Mouse (Mus musculus) left cerebral cortex, adult 8-10 months (tissue): ENCODE measurements around the gene Gm11937. TPM values are rescaled to one million over a fixed set of nuclear protein-coding genes. Genes with fewer than 3 reads are reported as not detected.

Experiments used
- DNase-seq, 2 experiments: peaks; one replicate each; pipeline ENCODE4 v3.0.0; 2022; ENCODE audit warnings: low spot score in 2 of 2
- total RNA-seq, 4 experiments: library from RNA; stranded (reverse); gene quantifications; 2 replicates each; pipeline ENCODE4 v1.2.4; 2022

The Gm11937 gene
- total RNA-seq, 4 experiments from 2014 or later = not detected

DNA sequence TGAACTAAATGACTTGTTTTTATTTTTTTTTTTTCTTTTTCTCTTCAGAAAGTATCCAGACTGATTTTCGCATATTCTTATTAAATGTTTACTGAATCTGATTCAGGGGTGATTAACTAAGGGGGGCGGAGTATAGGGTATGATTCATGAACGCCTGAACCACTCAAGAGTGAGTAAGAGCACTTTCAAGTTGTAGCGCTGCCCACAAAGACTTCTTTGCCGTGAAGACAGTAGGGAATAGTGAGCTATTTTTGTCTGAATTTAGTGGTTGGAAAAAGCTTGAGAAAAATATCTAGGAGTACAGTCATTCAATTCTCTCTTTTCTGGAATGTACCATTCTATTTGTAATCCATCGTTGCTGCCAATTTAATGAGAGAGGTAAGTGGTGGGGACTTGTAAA is 28.4 kb downstream of the Gm11937 start:
- peak in 1 of 2 experiments; percentile 15 for DNase-seq

DNA sequence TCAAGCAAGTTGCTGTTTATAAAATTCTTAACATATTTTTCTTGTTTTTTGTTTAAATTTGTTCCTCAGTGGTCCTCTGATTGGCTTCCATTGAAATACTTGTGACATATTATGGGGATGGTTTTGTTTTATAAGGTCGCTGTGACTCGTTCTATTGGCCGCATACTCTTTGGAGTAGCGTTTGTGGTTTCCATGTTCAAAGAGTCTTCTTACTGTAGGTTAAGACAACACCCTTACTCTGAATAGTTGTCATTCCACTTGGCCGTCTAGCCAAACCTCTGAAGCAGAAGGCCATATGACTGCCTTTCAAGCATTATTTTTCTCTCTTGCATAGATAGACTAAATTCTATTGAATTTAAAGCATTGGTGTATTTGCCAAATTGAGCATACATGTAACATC is 28.9 kb downstream of the Gm11937 start:
- DNase-seq = no peak

DNA sequence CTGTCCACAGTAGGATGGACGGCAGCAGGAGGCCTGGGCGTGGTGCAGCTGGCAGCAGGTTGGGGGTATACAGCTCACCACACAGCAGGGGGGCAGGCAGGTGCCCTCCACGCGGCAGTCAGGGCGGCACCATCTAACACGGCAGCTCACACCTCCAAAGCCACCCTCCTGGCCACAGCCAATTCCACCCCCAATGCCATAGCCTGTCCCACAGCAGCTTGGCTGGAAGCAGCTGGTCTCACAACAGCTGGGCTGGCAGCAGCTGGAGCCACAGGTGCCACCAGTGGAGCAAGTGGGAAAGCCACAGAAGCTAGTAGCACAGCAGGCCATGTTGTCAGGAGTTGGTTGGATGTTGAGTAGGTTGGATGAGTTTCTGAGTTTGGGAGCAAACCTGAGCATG is 29.4 kb downstream of the Gm11937 start, which contains the start of gene Krtap1-5:
Gene Krtap1-5, minus strand, starts transcription at position 381 of the 400 bp plus-strand sequence.
- DNase-seq = no peak

DNA sequence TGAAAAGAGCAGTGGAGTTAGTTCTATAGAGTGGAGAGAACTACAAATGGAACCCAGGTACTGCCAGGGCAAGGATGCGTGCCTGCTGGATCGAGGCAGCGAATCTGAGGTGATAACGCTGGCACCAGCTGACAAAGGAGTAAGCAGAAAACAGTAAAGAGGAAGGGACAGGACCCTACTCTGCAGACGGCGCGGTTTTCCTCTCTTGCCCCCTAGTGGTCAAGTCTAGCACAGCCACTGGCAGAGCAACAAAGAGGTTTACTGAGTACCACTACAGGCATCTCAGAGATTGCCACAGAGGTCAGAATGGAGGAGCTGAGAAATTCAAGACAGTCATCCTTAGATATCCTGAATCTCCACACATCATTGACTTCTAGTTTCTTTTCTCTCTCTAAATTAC is 35.9 kb downstream of the Gm11937 start:
- peak in 1 of 2 experiments; percentile 37 for DNase-seq

DNA sequence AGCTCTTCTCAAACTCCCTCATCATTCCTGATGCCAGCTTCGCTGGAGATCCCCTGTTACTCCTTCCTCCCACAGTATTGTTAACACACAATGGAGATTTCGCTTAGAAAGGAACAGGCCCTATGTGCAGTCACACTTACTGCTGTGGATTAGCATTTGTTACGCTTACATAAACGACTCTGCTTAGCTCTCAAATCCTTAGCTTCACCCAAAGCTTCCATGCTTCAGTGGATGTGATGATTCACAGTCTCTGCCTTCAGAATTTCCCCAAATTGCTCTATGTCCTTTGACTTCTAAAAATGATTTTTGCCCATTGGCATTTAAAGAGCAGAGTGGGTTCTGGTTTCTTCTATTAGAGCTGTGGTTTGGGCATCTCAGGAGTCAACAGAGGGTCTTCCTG is 36.8 kb downstream of the Gm11937 start:
- DNase-seq = no peak

DNA sequence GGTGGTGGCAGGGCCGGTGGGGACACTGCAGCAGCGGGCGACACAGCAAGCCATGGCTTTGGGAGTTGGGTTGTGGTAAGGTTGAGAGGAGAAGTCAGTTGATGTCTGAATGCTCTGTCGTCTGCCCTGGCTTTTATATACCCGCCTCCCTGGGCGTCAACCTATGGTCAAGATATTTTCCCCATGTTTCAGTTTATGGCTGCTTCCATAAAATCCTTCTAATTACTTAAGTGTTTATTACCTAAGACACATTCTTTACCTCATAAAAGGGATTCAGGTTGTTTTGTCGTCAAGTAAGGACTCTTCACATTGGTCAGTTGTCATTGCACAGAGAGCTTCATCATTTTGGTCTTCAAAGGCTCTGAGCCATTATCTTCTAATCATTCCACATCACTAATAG is 43.5 kb downstream of the Gm11937 start, which contains the start of gene Krtap3-1:
Gene Krtap3-1, minus strand, starts transcription at position 101 of the 400 bp plus-strand sequence.
- DNase-seq = no peak

DNA sequence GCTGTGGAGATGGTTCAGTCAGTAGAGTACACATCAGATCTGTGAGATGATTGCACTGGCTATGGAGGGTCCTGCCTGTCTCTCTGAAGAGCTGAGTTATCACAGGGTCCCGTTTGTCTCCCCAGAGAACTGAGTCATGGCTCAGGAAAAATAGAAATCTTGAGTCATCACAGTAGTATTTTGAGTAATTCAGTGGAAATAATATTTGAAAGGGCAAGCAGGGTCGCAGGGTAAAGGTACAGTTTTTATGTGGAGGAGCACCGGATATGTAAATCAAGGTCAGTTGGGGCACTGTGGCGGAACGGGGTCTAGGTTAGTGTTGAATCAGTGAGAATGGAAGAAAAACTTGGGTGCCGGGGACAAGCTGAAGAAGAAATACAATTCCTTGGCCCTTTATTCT is 47.4 kb downstream of the Gm11937 start:
- no peak for DNase-seq

Other genes starting within 250 kb of the Gm11937 start
- under 1 TPM in 1 of 4 experiments, not detected in 3; 0.21 TPM for gene Krt28, start 235.3 kb downstream of the Gm11937 start, total RNA-seq
- 10 to 100 TPM; 11.4 to 13.8 (median 12.0) TPM for gene Krt10, start 220.8 kb downstream of the Gm11937 start, total RNA-seq
- gene Krt12, start 187.9 kb downstream of the Gm11937 start, total RNA-seq = 10 to 100 TPM in 1 of 4 experiments, 1 to 10 TPM in 3; 8.6 to 10.0 (median 9.5) TPM
- gene Krt20, start 172.0 kb downstream of the Gm11937 start, total RNA-seq = not detected
- not detected for gene Krt23, start 117.1 kb downstream of the Gm11937 start, total RNA-seq
- not detected for gene Krt39, start 88.9 kb downstream of the Gm11937 start, total RNA-seq
- gene Krt40, start 67.0 kb downstream of the Gm11937 start, total RNA-seq = not detected
- not detected for gene Krtap3-3, start 59.3 kb downstream of the Gm11937 start, total RNA-seq
- not detected for gene Krtap3-2, start 53.3 kb downstream of the Gm11937 start, total RNA-seq
- gene Gm11939, start 50.7 kb downstream of the Gm11937 start, total RNA-seq = not detected
- gene Krtap3-1, start 43.6 kb downstream of the Gm11937 start, total RNA-seq = not detected
- not detected for gene Krtap1-5, start 29.2 kb downstream of the Gm11937 start, total RNA-seq
- gene Krtap1-4, start 26.5 kb downstream of the Gm11937 start, total RNA-seq = not detected
- not detected for gene Krtap1-3, start 18.9 kb downstream of the Gm11937 start, total RNA-seq
- not detected for gene Krtap9-3, start 12.1 kb downstream of the Gm11937 start, total RNA-seq
- not detected for gene Gm11938, start 6.9 kb downstream of the Gm11937 start, total RNA-seq
- not detected for gene Krtap2-4, start 4.7 kb upstream of the Gm11937 start, total RNA-seq
- not detected for gene Gm11562, start 10.2 kb upstream of the Gm11937 start, total RNA-seq
- gene Krtap4-1, start 18.0 kb upstream of the Gm11937 start, total RNA-seq = not detected
- gene Krtap4-2, start 24.9 kb upstream of the Gm11937 start, total RNA-seq = not detected
- not detected for gene Krtap4-7, start 33.9 kb upstream of the Gm11937 start, total RNA-seq
- not detected for gene Gm11555, start 40.0 kb upstream of the Gm11937 start, total RNA-seq
- not detected for gene Gm11563, start 48.8 kb upstream of the Gm11937 start, total RNA-seq
- not detected for gene Krtap4-6, start 55.8 kb upstream of the Gm11937 start, total RNA-seq
- not detected for gene Gm14190, start 80.6 kb upstream of the Gm11937 start, total RNA-seq
- gene Gm14180, start 124.1 kb upstream of the Gm11937 start, total RNA-seq = not detected
- not detected for gene Gm11595, start 162.7 kb upstream of the Gm11937 start, total RNA-seq
- not detected for gene Krtap4-8, start 170.5 kb upstream of the Gm11937 start, total RNA-seq
- gene Krtap4-9, start 175.0 kb upstream of the Gm11937 start, total RNA-seq = not detected
- gene Gm11596, start 183.3 kb upstream of the Gm11937 start, total RNA-seq = not detected
- gene Gm11569, start 188.7 kb upstream of the Gm11937 start, total RNA-seq = not detected
- not detected for gene Gm11554, start 194.3 kb upstream of the Gm11937 start, total RNA-seq
- gene Krtap4-13, start 199.7 kb upstream of the Gm11937 start, total RNA-seq = not detected
- not detected for gene Gm11564, start 205.5 kb upstream of the Gm11937 start, total RNA-seq
- not detected for gene 2300003K06Rik, start 227.9 kb upstream of the Gm11937 start, total RNA-seq
- gene Krtap4-16, start 241.4 kb upstream of the Gm11937 start, total RNA-seq = not detected
- not detected for gene Gm11568, start 247.7 kb upstream of the Gm11937 start, total RNA-seq